Comparison of ENCODE assay signal across 14 mouse cellular contexts in genomic region chr8:127284462-127285216, GRCm38 (mm10).
DNase-seq lines count a peak whose midpoint lies in the region; ATAC-seq and TF ChIP-seq lines count a peak whose summit lies in the region.
"Had no signal": no experiment of that assay in that cellular context is flagged by ENCODE, and none has a peak within 500 bp of the region (broad histone marks: within the 10 kb centered on the region; RNA-seq: fewer than 3 reads in every experiment).

No protein-coding gene starts in this region.

- POLR2A ChIA-PET in Patski (lab: Charles Lee) = interaction anchor here (1.0 kb wide), 1 partner anchor 31 kb away, joined by 4 read pairs; no protein-coding TSS in a partner anchor

- H3K36me3 ChIP-seq in hindbrain, embryonic 12.5 days = no peaks in the 10 kb centered on the region
- peaks cover 3% of the 10 kb centered on the region; the same call in 1 of the 2 replicates for H3K36me3 ChIP-seq in hindbrain, embryonic 10.5 days
- no peaks in the 10 kb centered on the region for H3K36me3 ChIP-seq in lung, embryonic 16.5 days (ENCODE audit: control insufficient read depth, insufficient read depth, low read length)
- H3K36me3 ChIP-seq in intestine, postnatal 0 days (ENCODE audit: control insufficient read depth, insufficient read depth) = no peaks in the 10 kb centered on the region
- H3K36me3 ChIP-seq: G1E had no signal

- H3K4me2 ChIP-seq in hindbrain, embryonic 12.5 days (replicated peaks) = no peak overlapping the region
- H3K4me2 ChIP-seq in lung, embryonic 16.5 days (ENCODE audit: low read depth, low read length) = no peak overlapping the region
- H3K4me2 ChIP-seq in intestine, postnatal 0 days (replicated peaks; ENCODE audit: low read depth) = no peak overlapping the region

- 0 out of 2 replicates have a peak, but pooled peaks cover 3% of the 10 kb centered on the region for H3K9me3 ChIP-seq in hindbrain, embryonic 12.5 days (replicated peaks)
- peaks cover 5% of the 10 kb centered on the region; the same call in 1 of the 2 replicates for H3K9me3 ChIP-seq in hindbrain, embryonic 10.5 days
- H3K9me3 ChIP-seq in lung, embryonic 16.5 days (ENCODE audit: control insufficient read depth, low read length) = no peaks in the 10 kb centered on the region
- no peaks in the 10 kb centered on the region for H3K9me3 ChIP-seq in intestine, postnatal 0 days (ENCODE audit: control insufficient read depth)
- H3K9me3 ChIP-seq: limb, embryonic 10.5 days had no signal

- H3K27me3 ChIP-seq in hindbrain, embryonic 12.5 days = no peaks in the 10 kb centered on the region
- no peaks in the 10 kb centered on the region for H3K27me3 ChIP-seq in hindbrain, embryonic 10.5 days (ENCODE audit: insufficient read depth, poor library complexity, severe bottlenecking)
- H3K27me3 ChIP-seq in lung, embryonic 16.5 days (ENCODE audit: control insufficient read depth, insufficient read depth, low read depth, low read length) = no peaks in the 10 kb centered on the region
- H3K27me3 ChIP-seq in Patski = no peaks in the 10 kb centered on the region
- no peaks in the 10 kb centered on the region for H3K27me3 ChIP-seq in intestine, postnatal 0 days (replicated peaks; ENCODE audit: control insufficient read depth, insufficient read depth, low read length)

- ATAC-seq in hindbrain, embryonic 12.5 days (ENCODE audit: low FRiP score) = peak; percentile 68
- peak; percentile 56 for ATAC-seq in lung, embryonic 16.5 days (ENCODE audit: low read depth)
- no peak for ATAC-seq in Patski
- ATAC-seq in intestine, postnatal 0 days = no peak

- in situ Hi-C loops in Patski (cut with MboI; ENCODE audit: low pct_unique_long_range_greater_than_20kb) = no loop called here

- no peak for DNase-seq in hindbrain, embryonic 10.5 days (ENCODE audit: low spot score)
- no peak for DNase-seq in lung, postnatal 36 days
- peak; percentile 17 for DNase-seq in Patski (ENCODE audit: low read depth, low spot score)
- no peak for DNase-seq in right cerebral cortex, postnatal 4 days
- DNase-seq: gastrocnemius, postnatal 25 days; lung, postnatal 4 days; retina, postnatal 1 day; thymus, postnatal 36 days had no signal

- CTCF ChIA-PET in Patski (lab: Charles Lee) = interaction anchor here (1.1 kb wide), 1 partner anchor 17 kb away, joined by 5 read pairs; no protein-coding TSS in a partner anchor

- peak; percentile 65 for TF ChIP-seq CTCF in Patski (IDR thresholded peaks at IDR 0.05)
- TF ChIP-seq CTCF in intestine, postnatal 0 days (IDR thresholded peaks at IDR 0.05; ENCODE audit: low read depth) = peak; percentile 50

- no peak overlapping the region for H3K27ac ChIP-seq in hindbrain, embryonic 12.5 days
- no peak overlapping the region for H3K27ac ChIP-seq in hindbrain, embryonic 10.5 days
- no peak overlapping the region for H3K27ac ChIP-seq in lung, embryonic 16.5 days (ENCODE audit: low read length)
- H3K27ac ChIP-seq in intestine, postnatal 0 days (ENCODE audit: low read depth, low read length) = no peak overlapping the region
- H3K27ac ChIP-seq: limb, embryonic 10.5 days had no signal

- no peak overlapping the region for H3K4me3 ChIP-seq in hindbrain, embryonic 12.5 days
- H3K4me3 ChIP-seq in hindbrain, embryonic 10.5 days = no peak overlapping the region
- H3K4me3 ChIP-seq in lung, embryonic 16.5 days (ENCODE audit: low read length) = no peak overlapping the region
- H3K4me3 ChIP-seq in intestine, postnatal 0 days (ENCODE audit: low read depth, low read length) = no peak overlapping the region
- H3K4me3 ChIP-seq: limb, embryonic 10.5 days; myocyte had no signal

- 73% methylated on average over 9 of the region's 9 CpGs for WGBS in hindbrain, embryonic 12.5 days
- 91% methylated on average over 9 of the region's 9 CpGs for WGBS in hindbrain, embryonic 10.5 days
- 64% methylated on average over 9 of the region's 9 CpGs for WGBS in lung, embryonic 16.5 days
- WGBS in intestine, postnatal 0 days = 89% methylated on average over 9 of the region's 9 CpGs

- no peak overlapping the region for H3K9ac ChIP-seq in hindbrain, embryonic 12.5 days
- no peak overlapping the region for H3K9ac ChIP-seq in lung, embryonic 16.5 days (ENCODE audit: low read length)
- H3K9ac ChIP-seq in intestine, postnatal 0 days (ENCODE audit: low read depth, low read length) = no peak overlapping the region

- H3K4me1 ChIP-seq in hindbrain, embryonic 12.5 days = peaks cover 3% of the 10 kb centered on the region; the same call in 1 of the 2 replicates
- H3K4me1 ChIP-seq in hindbrain, embryonic 10.5 days (replicated peaks) = no peaks in the 10 kb centered on the region
- no peaks in the 10 kb centered on the region for H3K4me1 ChIP-seq in lung, embryonic 16.5 days (replicated peaks; ENCODE audit: control insufficient read depth, insufficient read depth, low read length)
- H3K4me1 ChIP-seq in intestine, postnatal 0 days (replicated peaks; ENCODE audit: control insufficient read depth, insufficient read depth, low read length) = no peaks in the 10 kb centered on the region

Comparison
In these comparisons a context has a peak if more than half of its experiments do, and no peak if none do; other contexts are left out.
1. ATAC-seq: peak in hindbrain, embryonic 12.5 days (single experiment) and lung, embryonic 16.5 days (single experiment); none in Patski (single experiment) and intestine, postnatal 0 days (single experiment).